Mouse (Mus musculus): Measurements from ENCODE around the gene Cyp1a1.

- TF ChIP-seq CTCF (IDR thresholded peaks at IDR 0.05), result no peak
- no peak for TF ChIP-seq POLR2A (IDR thresholded peaks at IDR 0.05; ENCODE audit: insufficient read depth, low read depth, low read length)
Measured at GRCm38 (mm10) chr9:57687751-57688150, at the start of gene Cyp1a1.
